Mouse (Mus musculus) E14TG2a.4 (cell line): ENCODE measurements around the gene Zfp652.

Experiments used
- CTCF ChIP-seq: conservative IDR thresholded peaks from 2 replicates; pipeline ENCODE4 v1.5.1; 2014; ENCODE audit warnings: low read length
- NANOG ChIP-seq: IDR thresholded peaks from 2 replicates; pipeline ENCODE4 v1.6.1; 2014; ENCODE audit warnings: borderline replicate concordance, low read length, mixed read lengths
- POU5F1 ChIP-seq: IDR thresholded peaks from 2 replicates; pipeline ENCODE4 v1.6.1; 2014; ENCODE audit warnings: low read length, borderline replicate concordance

- TF ChIP-seq CTCF (no peak), NANOG (no peak), POU5F1 (no peak)
Observed at GRCm38 (mm10) chr11:95719356-95719755, 6.9 kb downstream of the Zfp652 start.
